Mouse (Mus musculus): Measurements from ENCODE around the gene Nat9.

Gene Nat9

DNA sequence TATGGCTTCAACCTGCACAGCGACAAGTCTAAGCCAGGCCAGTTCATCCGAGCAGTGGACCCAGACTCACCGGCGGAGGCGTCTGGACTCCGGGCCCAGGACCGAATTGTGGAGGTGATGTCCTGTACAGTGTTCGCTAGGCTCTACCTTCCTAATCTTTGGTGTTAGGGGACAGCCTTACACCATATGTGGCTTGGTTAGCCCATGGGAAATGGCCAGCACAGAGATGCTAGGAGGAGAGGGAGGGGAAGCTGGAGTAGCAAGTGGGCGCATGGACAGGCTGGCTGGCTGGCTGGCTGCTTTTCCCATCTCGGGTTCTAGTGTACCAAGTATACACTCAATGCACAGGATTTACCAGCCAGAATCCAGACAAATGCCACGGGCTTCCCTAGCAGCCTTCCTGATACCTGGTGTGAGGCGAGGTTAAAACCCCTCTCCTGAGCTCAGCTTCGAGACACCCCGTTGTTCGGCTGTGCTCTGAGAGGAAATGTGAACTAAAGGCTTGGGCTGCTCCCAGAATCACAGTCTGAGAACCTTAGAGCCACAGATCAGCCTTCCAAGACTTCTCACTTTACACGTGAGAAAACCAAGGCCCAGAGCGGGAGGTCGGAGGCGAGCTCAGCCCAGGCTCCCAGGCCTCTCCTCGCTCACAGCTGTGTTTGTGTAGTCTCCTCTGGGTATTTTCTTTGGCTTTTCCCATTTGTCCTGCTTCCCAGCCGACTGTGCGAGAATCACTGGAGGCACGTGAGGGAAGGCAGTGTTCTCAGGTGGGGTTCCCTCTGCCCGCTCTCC, 11.1 kb downstream of the Nat9 start:
- WGBS, result 76% methylated on average over 24 of the region's 24 CpGs

DNA sequence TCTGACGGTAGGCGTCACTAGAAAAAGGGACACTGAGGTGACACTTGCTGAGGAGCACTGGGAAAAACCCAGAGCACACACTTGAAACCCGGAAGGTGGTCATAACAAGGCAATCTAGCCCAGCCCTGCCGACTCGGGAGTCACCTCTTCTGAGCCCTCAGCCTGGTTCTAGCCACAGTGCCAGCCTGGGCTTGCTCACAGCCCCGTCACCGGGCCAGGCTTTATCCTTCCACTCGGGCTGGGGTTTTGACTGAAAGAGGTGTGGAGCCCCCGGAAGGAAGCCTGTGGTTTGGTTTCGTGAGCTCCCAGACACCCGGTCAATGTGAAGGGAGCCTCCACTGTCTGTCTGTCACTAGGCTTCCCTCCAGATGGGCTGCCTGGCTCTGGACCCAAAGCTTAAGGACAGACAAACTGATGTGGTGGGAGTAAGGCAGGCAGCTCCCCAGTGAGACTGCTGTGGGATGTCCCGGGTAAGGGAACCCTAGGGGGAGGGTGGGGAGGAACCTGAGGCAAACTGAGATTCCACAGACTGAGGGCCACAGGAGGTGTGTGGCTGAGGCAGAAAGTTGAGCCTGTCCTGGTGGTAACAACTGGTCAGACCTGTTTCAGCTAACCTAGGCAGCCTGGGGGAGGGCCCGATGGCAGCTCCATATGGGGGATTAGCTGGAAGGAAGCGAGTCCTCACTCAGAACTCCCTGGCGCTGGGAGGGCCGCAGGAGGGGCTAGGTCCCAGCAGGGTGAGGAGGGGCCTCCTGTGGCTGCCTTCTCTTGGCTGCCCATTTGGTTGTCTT, 13.9 kb downstream of the Nat9 start:
- 41% methylated on average over 16 of the region's 16 CpGs for WGBS

- 63% methylated on average over 4 of the region's 4 CpGs for WGBS
Measured at GRCm38 (mm10) chr11:115172825-115173287, 14.8 kb downstream of the Nat9 start.

DNA sequence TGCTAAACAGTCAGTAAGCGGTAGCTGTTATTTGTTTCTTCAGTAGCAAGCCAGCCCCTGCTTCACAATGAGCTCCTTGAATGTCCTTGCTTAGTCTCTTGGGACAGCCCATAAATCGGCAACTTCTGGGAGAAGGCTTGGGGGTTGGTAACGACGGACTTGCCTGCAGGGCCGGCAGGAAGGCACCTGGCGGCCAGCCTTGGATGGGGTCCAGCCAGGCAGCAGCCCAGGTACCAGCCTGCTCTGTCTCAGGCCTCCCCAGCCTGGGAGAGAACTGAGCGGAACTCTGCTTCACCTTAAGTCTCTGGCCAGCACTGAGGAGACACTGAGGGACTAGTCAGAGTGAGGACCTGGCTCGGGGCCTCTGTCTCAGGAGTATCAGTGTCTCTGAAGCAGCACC, 16.5 kb downstream of the Nat9 start:
- WGBS, result 65% methylated on average over 8 of the region's 8 CpGs

DNA sequence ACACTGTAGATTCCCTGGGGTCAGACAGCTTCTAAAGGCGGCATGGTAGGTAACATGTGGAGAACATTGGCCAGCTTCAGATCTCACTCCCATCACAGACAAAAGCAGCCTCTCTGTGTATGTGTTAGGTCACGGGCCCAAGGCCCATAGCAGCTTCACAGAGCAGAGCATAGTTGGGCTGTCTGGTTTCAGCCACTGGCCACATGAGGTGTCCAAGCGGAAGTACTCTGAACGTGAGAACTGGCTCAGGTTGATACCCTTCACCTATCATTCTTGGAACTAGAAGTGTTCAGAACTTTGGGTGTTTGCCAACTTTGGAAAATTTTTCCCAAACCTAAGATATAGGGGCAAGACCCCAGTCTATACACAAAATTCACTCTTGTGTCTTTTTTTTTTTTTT, 18.2 kb downstream of the Nat9 start:
- 85% methylated on average over 4 of the region's 4 CpGs for WGBS

DNA sequence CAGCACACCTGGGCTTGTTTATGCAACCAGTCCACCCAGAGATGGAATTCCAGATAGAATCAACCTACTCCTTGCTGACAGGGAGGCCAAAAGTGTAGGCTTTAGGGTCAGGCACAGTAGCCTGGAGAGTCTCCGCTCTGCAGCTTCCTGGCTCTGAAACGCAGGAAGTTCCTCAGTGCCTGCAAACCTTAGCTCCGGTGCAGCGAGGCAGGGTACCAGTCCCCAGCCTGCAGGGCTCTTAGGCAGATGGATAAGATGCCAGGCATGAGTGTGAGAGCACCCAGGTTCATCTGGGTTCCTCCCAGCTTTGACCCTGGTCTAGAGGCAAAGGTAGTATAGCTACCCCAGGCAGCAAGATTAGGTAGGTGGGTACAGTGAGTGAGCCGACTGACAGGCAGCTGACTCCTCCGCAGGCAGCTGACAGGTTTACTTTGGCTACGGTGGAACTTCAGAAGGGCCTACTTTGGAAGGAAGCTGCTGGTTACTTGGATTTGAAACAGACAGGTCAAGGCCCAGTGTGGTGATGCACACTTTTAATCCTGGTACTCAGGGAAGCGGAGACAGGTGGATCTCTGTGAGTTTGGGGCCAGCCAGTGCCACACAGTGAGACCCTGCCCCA, 19.9 kb downstream of the Nat9 start:
- 72% methylated on average over 8 of the region's 8 CpGs for WGBS

DNA sequence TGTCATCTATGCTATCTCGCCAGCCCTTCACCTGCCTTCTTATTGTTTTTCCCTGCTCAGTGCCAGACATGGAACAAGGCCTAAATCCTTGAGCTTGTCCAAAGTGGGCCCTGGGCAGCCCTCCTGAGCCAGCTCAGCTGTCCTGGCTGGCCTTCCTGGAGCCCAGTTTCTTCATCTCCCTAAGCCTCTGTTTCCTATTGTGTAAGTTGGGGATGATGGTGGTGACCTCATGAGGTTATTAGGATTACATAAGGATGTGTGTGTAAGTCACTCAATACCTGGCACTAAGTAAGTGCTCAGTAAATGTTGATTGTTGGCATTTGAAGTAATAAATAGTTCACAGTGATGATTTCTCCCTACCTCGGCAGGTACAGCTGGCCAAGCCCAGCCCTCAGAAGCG, 20.9 kb downstream of the Nat9 start:
- WGBS, result 81% methylated on average over 3 of the region's 3 CpGs

GRCm38 (mm10) chr11:115164976-115165374, 22.7 kb downstream of the Nat9 start:
- 8% methylated on average over 9 of the region's 9 CpGs for WGBS

GRCm38 (mm10) chr11:115164341-115164975, 23.2 kb downstream of the Nat9 start:
- WGBS, result 2% methylated on average over 14 of the region's 14 CpGs

DNA sequence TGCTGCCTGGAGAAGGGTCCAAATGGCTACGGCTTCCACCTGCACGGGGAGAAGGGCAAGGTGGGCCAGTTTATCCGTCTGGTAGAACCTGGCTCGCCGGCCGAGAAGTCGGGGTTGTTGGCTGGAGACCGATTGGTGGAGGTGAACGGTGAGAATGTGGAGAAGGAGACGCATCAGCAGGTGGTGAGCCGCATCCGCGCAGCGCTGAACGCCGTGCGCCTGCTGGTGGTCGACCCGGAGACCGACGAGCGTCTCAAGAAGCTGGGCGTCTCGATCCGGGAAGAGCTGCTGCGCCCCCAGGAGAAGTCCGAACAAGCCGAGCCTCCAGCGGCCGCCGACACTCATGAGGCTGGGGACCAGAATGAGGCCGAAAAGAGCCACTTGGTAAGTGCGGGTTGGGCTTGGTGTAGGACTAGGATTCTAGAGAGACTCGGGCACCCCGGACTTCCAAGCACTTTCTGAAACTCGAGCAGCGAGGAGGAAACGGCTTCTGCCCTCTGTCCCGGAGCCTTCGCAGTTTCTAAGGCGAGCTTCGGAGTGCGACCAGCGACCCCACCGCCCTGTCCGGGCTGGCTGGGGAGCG, 24.0 kb downstream of the Nat9 start:
- under 1% methylated on average over 47 of the region's 47 CpGs for WGBS

GRCm38 (mm10) chr11:115162832-115163480, 24.7 kb downstream of the Nat9 start, which contains the start of gene Slc9a3r1:
Gene Slc9a3r1, plus strand, starts transcription at chr11:115163341.
- WGBS, result under 1% methylated on average over 47 of the region's 47 CpGs

DNA sequence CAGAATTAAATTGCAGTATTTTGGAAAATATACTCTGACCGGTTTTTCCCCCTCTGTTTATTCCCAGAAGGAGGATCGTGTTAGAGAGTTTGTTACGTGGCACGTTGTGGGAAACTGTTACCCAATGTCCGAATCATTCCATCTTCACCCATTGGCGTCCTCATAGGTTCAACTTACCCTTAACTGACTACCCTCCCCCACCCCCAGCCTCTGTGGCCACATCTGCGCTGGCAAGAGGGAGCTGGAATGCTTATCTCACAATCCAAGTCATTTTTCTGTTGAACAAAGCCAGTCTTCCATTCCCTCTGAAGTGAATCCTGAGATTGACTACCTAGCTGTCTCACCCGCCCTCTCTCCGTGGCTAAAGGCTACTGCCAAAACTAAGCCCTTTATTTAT, 25.5 kb downstream of the Nat9 start:
- 43% methylated on average over 9 of the region's 9 CpGs for WGBS

- WGBS, result 72% methylated on average over 9 of the region's 9 CpGs
Measured at GRCm38 (mm10) chr11:115161578-115162204, 26.0 kb downstream of the Nat9 start.

DNA sequence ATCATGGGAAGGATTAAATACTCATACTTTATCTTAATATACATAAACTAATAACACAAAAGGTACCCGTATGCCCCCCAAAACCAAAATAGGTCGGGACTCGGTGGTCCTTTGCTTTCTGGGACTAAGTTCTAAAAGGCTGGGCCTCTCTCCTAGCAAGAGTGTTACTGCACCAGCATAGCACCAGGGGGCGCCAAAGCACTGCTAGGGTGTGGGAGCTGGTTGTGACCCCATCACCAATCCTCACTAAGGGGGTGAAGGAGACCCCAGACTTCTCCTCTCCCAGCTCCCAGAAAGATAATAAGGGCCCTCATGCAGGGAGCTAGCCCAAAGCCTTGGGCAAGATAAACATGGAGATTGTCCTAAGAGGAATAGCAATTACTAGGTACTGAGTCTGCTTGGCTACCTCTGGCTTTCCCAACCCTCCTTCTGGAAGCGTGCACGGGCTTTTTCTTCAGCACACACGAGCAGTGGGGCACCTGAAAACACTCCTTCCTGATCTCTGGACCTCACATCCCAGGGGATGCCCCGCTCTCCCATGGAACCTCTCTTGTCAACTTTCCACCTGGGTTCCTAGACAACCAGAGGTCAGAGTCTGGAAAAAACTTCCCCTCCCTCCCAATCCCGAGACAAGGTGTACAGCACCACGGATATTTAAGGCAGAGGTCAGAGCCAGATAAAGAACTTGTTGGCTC, 26.6 kb downstream of the Nat9 start:
- WGBS, result 46% methylated on average over 10 of the region's 10 CpGs

GRCm38 (mm10) chr11:115160016-115160797, 27.5 kb downstream of the Nat9 start:
- 66% methylated on average over 11 of the region's 11 CpGs for WGBS

- WGBS, result 56% methylated on average over 12 of the region's 12 CpGs
Measured at GRCm38 (mm10) chr11:115157933-115158719, 29.5 kb downstream of the Nat9 start.

- WGBS, result 51% methylated on average over 5 of the region's 5 CpGs
Measured at GRCm38 (mm10) chr11:115155053-115155634, 32.5 kb downstream of the Nat9 start.

Measured in cerebral cortex, adult 2 months (tissue).